Mouse (Mus musculus) C2C12 (cell line): ENCODE measurements around the gene Olfr1130. TPM values are rescaled to one million over a fixed set of nuclear protein-coding genes. Genes with fewer than 3 reads are reported as not detected.

Experiments used
- polyA plus RNA-seq: library from polyadenylated mRNA; unstranded; fragments of >200 nt; fragmentation: generic; extraction: Trizol; gene quantifications from one replicate; pipeline ENCODE4 v1.2.1, GENCODE M21; 2012; ENCODE audit warnings: missing spikeins

The Olfr1130 gene
- polyA plus RNA-seq, 1 experiment: not detected

Other genes starting within 250 kb of the Olfr1130 start
- not detected for gene Olfr1121, start 236.3 kb upstream of the Olfr1130 start, polyA plus RNA-seq
- not detected for gene Olfr1122, start 220.4 kb upstream of the Olfr1130 start, polyA plus RNA-seq
- gene Olfr1123, start 189.6 kb upstream of the Olfr1130 start, polyA plus RNA-seq: not detected
- gene Olfr1124, start 175.9 kb upstream of the Olfr1130 start, polyA plus RNA-seq: not detected
- gene Olfr1126, start 152.2 kb upstream of the Olfr1130 start, polyA plus RNA-seq: not detected
- gene Pramel7, start 109.1 kb upstream of the Olfr1130 start, polyA plus RNA-seq: not detected
- not detected for gene Pramel6, start 99.6 kb upstream of the Olfr1130 start, polyA plus RNA-seq
- gene Olfr153, start 74.4 kb upstream of the Olfr1130 start, polyA plus RNA-seq: not detected
- not detected for gene Olfr1128, start 60.7 kb upstream of the Olfr1130 start, polyA plus RNA-seq
- gene Olfr1129, start 32.3 kb upstream of the Olfr1130 start, polyA plus RNA-seq: not detected
- not detected for gene Olfr1131, start 20.9 kb downstream of the Olfr1130 start, polyA plus RNA-seq
- gene Olfr1132, start 31.3 kb downstream of the Olfr1130 start, polyA plus RNA-seq: not detected
- gene Olfr1133, start 41.2 kb downstream of the Olfr1130 start, polyA plus RNA-seq: not detected
- not detected for gene Olfr1134, start 52.2 kb downstream of the Olfr1130 start, polyA plus RNA-seq
- not detected for gene Olfr1135, start 67.5 kb downstream of the Olfr1130 start, polyA plus RNA-seq
- gene Olfr1136, start 87.7 kb downstream of the Olfr1130 start, polyA plus RNA-seq: not detected
- gene Olfr1137, start 107.0 kb downstream of the Olfr1130 start, polyA plus RNA-seq: not detected
- gene Olfr1138, start 133.8 kb downstream of the Olfr1130 start, polyA plus RNA-seq: not detected
- gene Olfr1140, start 137.5 kb downstream of the Olfr1130 start, polyA plus RNA-seq: not detected
- not detected for gene Olfr1141, start 147.8 kb downstream of the Olfr1130 start, polyA plus RNA-seq
- gene Olfr152, start 173.3 kb downstream of the Olfr1130 start, polyA plus RNA-seq: not detected
- not detected for gene Olfr1143, start 194.4 kb downstream of the Olfr1130 start, polyA plus RNA-seq
- gene Olfr1145, start 203.6 kb downstream of the Olfr1130 start, polyA plus RNA-seq: not detected
- gene Olfr1148, start 224.3 kb downstream of the Olfr1130 start, polyA plus RNA-seq: not detected
- not detected for gene Olfr1150-ps1, start 237.8 kb downstream of the Olfr1130 start, polyA plus RNA-seq
- gene Olfr1151, start 249.7 kb downstream of the Olfr1130 start, polyA plus RNA-seq: not detected